Mouse (Mus musculus): ENCODE measurements around the gene Mecom.

GRCm38 (mm10) chr3:30330021-30330420 is 217.8 kb downstream of the Mecom start:
- TF ChIP-seq CTCF (conservative IDR thresholded peaks at IDR 0.05 in 1 of 2, IDR thresholded peaks at IDR 0.05 in 1 of 2; ENCODE audit: low read depth in 2 of 2, low read length in 2 of 2) (no peak), POLR2A (IDR thresholded peaks at IDR 0.05; ENCODE audit: low read depth, low read length) (no peak), NRF1 (IDR thresholded peaks at IDR 0.05; ENCODE audit: low read depth, low read length) (no peak), BHLHE40 (IDR thresholded peaks at IDR 0.05; ENCODE audit: low read depth, low read length) (no peak), ZNF384 (IDR thresholded peaks at IDR 0.05; ENCODE audit: low read depth, low read length) (no peak)

All from CH12.LX (cell line).